Mouse (Mus musculus) cortical plate, adult 2 months (tissue): ENCODE results near the gene Il4ra. TPM values are rescaled to one million over a fixed set of nuclear protein-coding genes. Genes with fewer than 3 reads are reported as not detected.

Experiments used
- H3K27ac ChIP-seq: fragments of 200-500 bp; 2 replicates; pipeline ENCODE4 v1.5.1; 2012; ENCODE audit warnings: low read length, control low read depth, inconsistent platforms; ENCODE audit not compliant: insufficient read depth
- H3K4me1 ChIP-seq: fragments of 200-500 bp; 2 replicates; pipeline ENCODE4 v1.6.1; 2011; ENCODE audit warnings: low read length; ENCODE audit not compliant: control insufficient read depth, insufficient read depth
- H3K4me3 ChIP-seq: fragments of 200-500 bp; 2 replicates; pipeline ENCODE4 v1.5.1; 2011; ENCODE audit warnings: mild to moderate bottlenecking, low read length, control low read depth; ENCODE audit not compliant: insufficient read depth
- CTCF ChIP-seq: fragments of 200-500 bp; IDR thresholded peaks from 2 replicates; pipeline ENCODE4 v1.5.1; 2011; ENCODE audit warnings: mild to moderate bottlenecking, control low read depth, low read length; ENCODE audit not compliant: insufficient read depth; ENCODE audit errors: extremely low read depth
- POLR2A ChIP-seq: fragments of 200-500 bp; IDR thresholded peaks from 2 replicates; pipeline ENCODE4 v1.6.1; 2011; ENCODE audit warnings: mild to moderate bottlenecking, low read length, control low read depth; ENCODE audit not compliant: insufficient read depth; ENCODE audit errors: extremely low read depth
- polyA plus RNA-seq: library from polyadenylated mRNA; depleted of rRNA; stranded (reverse); fragments of >200 nt; gene quantifications from 2 replicates; pipeline ENCODE4 v1.2.3, GENCODE M21; 2012

The Il4ra gene
- polyA plus RNA-seq, 1 experiment: 6.2 TPM

DNA sequence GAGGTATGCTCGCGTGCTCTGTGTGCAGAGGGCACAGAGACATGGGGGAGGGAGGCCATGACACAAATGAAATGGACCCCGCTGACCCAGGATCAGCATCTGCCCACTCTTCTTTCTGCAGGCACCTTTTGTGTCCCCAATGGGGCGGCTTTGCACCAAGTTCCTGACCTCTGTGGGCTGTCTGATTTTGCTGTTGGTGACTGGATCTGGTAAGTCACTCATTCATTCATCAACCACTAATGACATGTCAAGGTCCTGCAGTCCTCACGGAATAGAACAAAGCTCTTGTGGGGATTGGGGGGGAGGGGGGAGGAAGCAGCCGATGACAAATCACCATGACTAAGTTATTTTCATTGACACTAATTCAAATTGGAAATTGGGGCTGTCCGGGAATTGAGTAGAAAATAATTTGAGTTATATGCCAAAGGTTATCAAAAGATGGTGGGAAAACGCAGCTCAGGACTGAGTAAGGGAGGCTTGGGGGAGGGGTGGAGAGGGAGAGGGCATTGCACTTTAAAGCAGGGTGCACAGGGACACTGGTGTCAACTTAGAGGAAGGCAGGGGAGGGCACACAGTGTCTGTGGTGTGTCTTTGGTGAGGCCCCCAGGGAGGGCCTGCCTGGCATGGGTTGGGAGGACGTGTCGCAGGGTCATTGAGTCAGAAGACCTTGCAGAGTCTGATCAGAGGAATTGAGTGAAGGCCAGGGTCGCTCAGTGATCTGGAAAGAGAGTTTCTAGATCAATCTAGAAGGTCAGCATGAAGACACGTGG is 13.8 kb downstream of the Il4ra start:
- no peak for TF ChIP-seq POLR2A
- no peak for TF ChIP-seq CTCF
- Histone ChIP-seq H3K27ac (no peak overlapping the region), H3K4me3 (no peak overlapping the region), H3K4me1 (0 out of 2 replicates have a peak, but pooled peaks cover 2% of the 10 kb centered on the region)

DNA sequence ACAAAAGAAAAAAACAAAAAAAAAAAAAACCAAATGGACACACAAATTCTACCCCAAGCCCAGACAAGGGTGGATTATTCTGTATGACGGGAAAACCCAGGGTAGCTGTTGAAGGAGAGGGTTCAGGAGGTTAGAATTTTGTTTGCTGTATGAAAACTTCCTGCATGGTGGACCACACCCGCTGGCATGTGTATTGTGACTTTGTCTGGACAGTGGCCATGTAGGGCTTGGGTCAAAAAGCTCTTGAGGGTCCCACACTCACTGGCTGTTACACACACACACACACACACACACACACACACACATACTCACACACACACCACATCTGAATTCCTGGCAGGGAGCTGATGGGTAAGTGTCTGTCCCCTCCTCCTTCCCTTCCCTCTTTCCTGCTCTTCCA is 14.5 kb downstream of the Il4ra start:
- no peak overlapping the region for H3K27ac ChIP-seq
- no peak overlapping the region for H3K4me3 ChIP-seq
- H3K4me1 ChIP-seq: 0 out of 2 replicates have a peak, but pooled peaks cover 2% of the 10 kb centered on the region
- no peak for TF ChIP-seq CTCF
- TF ChIP-seq POLR2A: no peak

DNA sequence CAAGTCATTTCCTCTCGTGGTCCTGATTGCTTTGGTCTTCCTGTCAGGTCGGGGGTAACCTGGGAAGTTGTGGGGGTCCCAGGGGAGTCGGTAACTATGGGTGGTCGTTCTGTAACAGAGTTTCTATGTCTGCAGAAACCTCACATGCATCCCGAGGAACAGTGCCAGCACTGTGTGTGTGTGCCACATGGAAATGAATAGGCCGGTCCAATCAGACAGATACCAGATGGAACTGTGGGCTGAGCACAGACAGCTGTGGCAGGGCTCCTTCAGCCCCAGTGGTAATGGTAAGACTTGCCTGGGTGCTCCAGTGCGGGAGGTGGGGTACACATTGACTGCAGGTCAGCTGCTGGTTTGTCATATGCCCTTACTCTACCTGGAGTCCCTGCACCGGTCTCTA is 17.0 kb downstream of the Il4ra start:
- Histone ChIP-seq H3K4me1 (no peaks in the 10 kb centered on the region), H3K4me3 (no peak overlapping the region), H3K27ac (no peak overlapping the region)
- no peak for TF ChIP-seq CTCF
- TF ChIP-seq POLR2A: no peak

DNA sequence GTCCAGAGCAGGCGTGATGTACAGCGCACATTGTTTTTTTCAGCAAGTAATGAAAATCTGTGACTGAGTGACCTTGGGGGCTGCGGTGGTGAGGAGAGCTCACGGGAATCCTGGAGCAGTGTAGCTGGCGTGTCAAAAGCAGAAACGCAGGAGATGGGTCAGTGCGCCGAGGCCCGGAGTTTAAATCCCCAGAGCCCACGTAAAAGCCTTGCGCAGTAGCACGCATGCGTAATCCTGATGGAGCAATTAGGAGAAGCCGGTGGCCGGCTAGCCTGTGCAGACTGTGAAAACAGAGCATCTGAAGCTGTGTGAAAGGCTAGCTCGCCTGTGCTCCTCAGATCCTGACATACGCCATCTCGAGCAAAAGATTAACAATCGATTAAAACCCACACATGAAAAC is 20.0 kb downstream of the Il4ra start:
- no peak overlapping the region for H3K27ac ChIP-seq
- no peaks in the 10 kb centered on the region for H3K4me1 ChIP-seq
- no peak for TF ChIP-seq POLR2A
- no peak for TF ChIP-seq CTCF
- no peak overlapping the region for H3K4me3 ChIP-seq

DNA sequence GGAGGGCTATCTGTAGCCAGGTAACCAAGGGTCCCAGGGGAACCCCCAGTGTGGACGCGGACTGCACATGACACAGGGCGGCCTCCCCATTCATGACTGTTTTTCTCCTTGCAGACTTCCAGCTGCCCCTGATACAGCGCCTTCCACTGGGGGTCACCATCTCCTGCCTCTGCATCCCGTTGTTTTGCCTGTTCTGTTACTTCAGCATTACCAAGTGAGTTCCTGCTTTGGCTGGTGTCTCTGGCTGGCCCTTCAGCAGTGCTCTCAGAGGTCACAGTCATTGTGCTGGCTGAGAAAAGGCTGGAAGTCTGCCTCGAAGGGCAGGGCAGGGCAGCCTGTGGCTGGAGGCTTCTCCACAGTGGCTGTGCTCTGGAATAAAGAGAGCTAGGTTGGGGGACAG is 20.8 kb downstream of the Il4ra start:
- no peak overlapping the region for H3K4me3 ChIP-seq
- TF ChIP-seq CTCF: no peak
- TF ChIP-seq POLR2A: no peak
- no peak overlapping the region for H3K27ac ChIP-seq

DNA sequence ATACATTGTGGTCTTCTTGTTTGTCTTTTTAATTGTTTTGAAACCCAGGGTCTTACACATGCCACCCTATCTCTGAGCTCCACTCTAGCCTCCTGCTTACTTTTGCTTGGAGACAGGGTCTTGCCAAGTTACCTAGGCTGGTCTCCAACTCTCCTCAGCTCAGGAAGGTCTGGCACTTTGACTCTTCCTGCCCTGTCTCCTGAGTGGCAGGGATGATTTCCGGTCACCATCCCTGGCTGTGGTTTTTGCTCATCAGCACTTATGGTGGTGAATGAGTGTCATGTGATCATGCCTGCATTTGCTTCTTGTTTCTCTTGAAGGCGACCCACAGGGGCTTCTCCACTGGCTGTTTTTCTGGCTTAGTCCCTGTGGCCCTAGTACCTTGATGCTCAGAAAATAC is 21.9 kb downstream of the Il4ra start:
- TF ChIP-seq POLR2A (no peak), CTCF (no peak)
- Histone ChIP-seq H3K27ac (no peak overlapping the region), H3K4me1 (no peaks in the 10 kb centered on the region), H3K4me3 (no peak overlapping the region)

More for the DNA sequence above, 20.8 kb downstream of the Il4ra start:
- H3K4me1 ChIP-seq: no peaks in the 10 kb centered on the region

DNA sequence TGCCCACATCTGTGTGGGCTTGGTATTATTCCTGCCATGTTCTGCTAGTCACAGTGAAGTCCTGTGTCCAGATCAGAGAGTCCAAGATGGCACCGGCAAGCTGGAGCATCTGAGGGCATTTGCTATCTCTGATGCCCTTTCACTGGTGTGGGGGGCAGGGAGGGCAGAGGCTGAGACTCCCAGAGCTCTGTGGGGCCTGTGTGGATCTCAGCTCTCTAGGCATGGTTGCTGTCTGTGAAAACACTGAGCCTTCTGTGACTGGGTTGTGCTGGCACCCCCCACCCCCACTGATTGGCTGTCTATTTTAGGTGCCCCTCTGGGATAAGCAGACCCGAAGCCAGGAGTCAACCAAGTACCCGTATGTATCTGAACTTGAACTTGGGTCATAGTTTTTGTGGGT is 22.9 kb downstream of the Il4ra start:
- TF ChIP-seq POLR2A (no peak), CTCF (no peak)
- no peak overlapping the region for H3K4me3 ChIP-seq
- H3K27ac ChIP-seq: no peak overlapping the region
- H3K4me1 ChIP-seq: no peaks in the 10 kb centered on the region

DNA sequence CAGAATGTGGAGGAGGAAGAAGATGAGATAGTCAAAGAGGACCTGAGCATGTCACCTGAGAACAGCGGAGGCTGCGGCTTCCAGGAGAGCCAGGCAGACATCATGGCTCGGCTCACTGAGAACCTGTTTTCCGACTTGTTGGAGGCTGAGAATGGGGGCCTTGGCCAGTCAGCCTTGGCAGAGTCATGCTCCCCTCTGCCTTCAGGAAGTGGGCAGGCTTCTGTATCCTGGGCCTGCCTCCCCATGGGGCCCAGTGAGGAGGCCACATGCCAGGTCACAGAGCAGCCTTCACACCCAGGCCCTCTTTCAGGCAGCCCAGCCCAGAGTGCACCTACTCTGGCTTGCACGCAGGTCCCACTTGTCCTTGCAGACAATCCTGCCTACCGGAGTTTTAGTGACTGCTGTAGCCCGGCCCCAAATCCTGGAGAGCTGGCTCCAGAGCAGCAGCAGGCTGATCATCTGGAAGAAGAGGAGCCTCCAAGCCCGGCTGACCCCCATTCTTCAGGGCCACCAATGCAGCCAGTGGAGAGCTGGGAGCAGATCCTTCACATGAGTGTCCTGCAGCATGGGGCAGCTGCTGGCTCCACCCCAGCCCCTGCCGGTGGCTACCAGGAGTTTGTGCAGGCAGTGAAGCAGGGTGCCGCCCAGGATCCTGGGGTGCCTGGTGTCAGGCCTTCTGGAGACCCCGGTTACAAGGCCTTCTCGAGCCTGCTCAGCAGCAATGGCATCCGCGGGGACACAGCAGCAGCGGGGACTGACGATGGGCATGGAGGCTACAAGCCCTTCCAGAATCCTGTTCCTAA is 24.0 kb downstream of the Il4ra start:
- no peak overlapping the region for H3K4me3 ChIP-seq
- no peaks in the 10 kb centered on the region for H3K4me1 ChIP-seq
- no peak overlapping the region for H3K27ac ChIP-seq
- TF ChIP-seq POLR2A: no peak
- no peak for TF ChIP-seq CTCF

DNA sequence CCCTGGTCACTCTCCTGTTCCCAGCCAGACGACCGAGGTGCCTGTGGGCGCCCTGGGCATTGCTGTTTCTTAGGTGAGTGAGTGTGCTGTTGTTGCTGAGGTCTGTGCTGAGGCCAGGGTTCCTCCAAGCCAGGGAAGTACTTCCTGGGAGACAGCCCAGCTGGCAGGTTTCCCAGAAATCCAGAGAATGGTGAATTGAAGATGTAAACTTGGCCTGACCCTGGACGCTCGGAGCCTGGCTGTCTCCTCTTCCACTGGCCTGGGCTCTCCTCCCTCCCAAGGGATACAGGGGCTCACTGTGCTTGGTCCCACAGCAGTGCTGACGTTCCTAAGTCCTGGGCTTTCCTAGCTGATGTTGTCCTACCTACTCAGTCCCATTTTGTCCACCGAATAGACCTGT is 25.1 kb downstream of the Il4ra start:
- TF ChIP-seq POLR2A (no peak), CTCF (no peak)
- Histone ChIP-seq H3K4me1 (no peaks in the 10 kb centered on the region), H3K4me3 (no peak overlapping the region), H3K27ac (no peak overlapping the region)

DNA sequence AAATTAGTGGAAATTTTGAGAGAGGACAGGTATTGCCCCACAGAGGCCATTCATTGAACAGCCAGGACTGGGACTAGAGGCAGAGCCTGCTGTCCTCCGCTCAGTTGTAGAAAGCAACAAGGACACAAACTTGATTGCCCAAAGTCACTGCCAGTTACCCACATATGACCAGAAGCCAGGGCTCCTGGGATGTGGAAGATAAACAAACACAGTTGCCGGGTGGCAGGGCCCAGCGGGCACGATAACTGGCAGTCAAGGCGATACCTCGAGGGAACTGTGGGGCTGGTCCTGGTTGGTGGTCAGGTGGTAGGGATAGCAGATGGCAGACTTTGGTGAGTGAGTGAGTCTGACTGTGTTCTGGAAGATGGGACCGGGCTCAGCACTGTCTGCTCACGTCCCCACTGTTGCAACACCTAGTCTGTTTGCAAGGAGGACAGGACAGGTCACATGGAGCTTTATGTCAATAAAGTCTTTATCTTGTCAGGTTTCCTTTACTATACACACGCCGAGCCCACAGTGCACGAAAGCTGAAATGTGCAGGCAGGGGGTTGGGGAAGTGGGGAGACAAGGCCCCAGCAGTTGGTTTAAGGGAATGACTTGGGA is 25.7 kb downstream of the Il4ra start:
- no peak for TF ChIP-seq POLR2A
- TF ChIP-seq CTCF: no peak
- Histone ChIP-seq H3K4me1 (no peaks in the 10 kb centered on the region), H3K4me3 (no peak overlapping the region), H3K27ac (no peak overlapping the region)
